Comparison of ENCODE assay signal across 8 mouse cellular contexts in genomic region chr1:92774743-92775692, GRCm38 (mm10). TPM values are rescaled to one million over a fixed set of nuclear protein-coding genes. Genes with fewer than 3 reads are reported as not detected.
DNase-seq lines count a peak whose midpoint lies in the region; ATAC-seq lines count a peak whose summit lies in the region.

No protein-coding gene starts in this region.

- H3K27me3 ChIP-seq in kidney, embryonic 15.5 days, result peaks cover 21% of the 10 kb centered on the region
- H3K27me3 ChIP-seq in embryonic facial prominence, embryonic 10.5 days (replicated peaks; ENCODE audit: low read depth, poor library complexity, severe bottlenecking), result no peaks in the 10 kb centered on the region
- H3K27me3 ChIP-seq in limb, embryonic 10.5 days (ENCODE audit: low read depth, poor library complexity, severe bottlenecking), result no peaks in the 10 kb centered on the region

- peaks cover 15% of the 10 kb centered on the region for H3K4me1 ChIP-seq in kidney, embryonic 15.5 days
- peaks cover 55% of the 10 kb centered on the region for H3K4me1 ChIP-seq in embryonic facial prominence, embryonic 10.5 days
- H3K4me1 ChIP-seq in limb, embryonic 10.5 days, result peaks cover 46% of the 10 kb centered on the region

- H3K36me3 ChIP-seq in kidney, embryonic 15.5 days, result no peaks in the 10 kb centered on the region
- no peaks in the 10 kb centered on the region for H3K36me3 ChIP-seq in embryonic facial prominence, embryonic 10.5 days (replicated peaks)
- H3K36me3 ChIP-seq in limb, embryonic 10.5 days, result no peaks in the 10 kb centered on the region

- peak; percentile 57; the same call in 1 of the 2 replicates for ATAC-seq in kidney, embryonic 15.5 days (replicated peaks; ENCODE audit: low FRiP score)

- H3K4me3 ChIP-seq in kidney, embryonic 15.5 days (replicated peaks), result peak overlapping the region; percentile 15
- peak overlapping the region; percentile 30; the same call in 1 of the 2 replicates for H3K4me3 ChIP-seq in embryonic facial prominence, embryonic 10.5 days
- H3K4me3 ChIP-seq in limb, embryonic 10.5 days, result peak overlapping the region; percentile 22

- no peak for DNase-seq in kidney, adult 8-10 months
- DNase-seq in embryonic facial prominence, embryonic 10.5 days (ENCODE audit: low spot score), result peak; percentile 68
- DNase-seq in limb, embryonic 10.5 days (ENCODE audit: low spot score), result no peak
- peak; percentile 25 for DNase-seq in neural tube, embryonic 10.5 days (ENCODE audit: extremely low spot score, low spot score)
- DNase-seq in layer of hippocampus, postnatal 36 days, result no peak
- DNase-seq in layer of hippocampus, postnatal 14 days (ENCODE audit: low spot score in 2 of 2), result no peak
- no peak for DNase-seq in cerebellum, postnatal 14 days

- H3K4me2 ChIP-seq in kidney, embryonic 15.5 days, result peak overlapping the region; percentile 53

- H3K27ac ChIP-seq in kidney, embryonic 15.5 days, result no peak overlapping the region
- peak overlapping the region; percentile 79 for H3K27ac ChIP-seq in embryonic facial prominence, embryonic 10.5 days (replicated peaks)
- peak overlapping the region; percentile 65 for H3K27ac ChIP-seq in limb, embryonic 10.5 days

- no peaks in the 10 kb centered on the region for H3K9me3 ChIP-seq in kidney, embryonic 15.5 days (replicated peaks)
- no peaks in the 10 kb centered on the region for H3K9me3 ChIP-seq in embryonic facial prominence, embryonic 10.5 days
- no peaks in the 10 kb centered on the region for H3K9me3 ChIP-seq in limb, embryonic 10.5 days (replicated peaks)

- H3K9ac ChIP-seq in kidney, embryonic 15.5 days, result no peak overlapping the region

- WGBS in kidney, embryonic 15.5 days, result 17% methylated on average over 16 of the region's 16 CpGs
- whole genome bisulfite sequencing in embryonic facial prominence, embryonic 10.5 days, result 28% methylated on average over 16 of the region's 16 CpGs
- 26% methylated on average over 16 of the region's 16 CpGs for WGBS in limb, embryonic 10.5 days

RNA-seq across cellular contexts. Expression of gene Gpc1, which starts 56.4 kb away (rescaled TPM):
- polyA plus RNA-seq in kidney, embryonic 15.5 days (2015; fragmentation: Nextera tagmentation; extraction: Ambion mirVana), result 60.0 and 60.2 TPM in 2 replicates
- 84.1 and 89.0 TPM in 2 replicates for polyA plus RNA-seq in embryonic facial prominence, embryonic 10.5 days (2016; fragmentation: Nextera tagmentation; extraction: Ambion mirVana)
- polyA plus RNA-seq in limb, embryonic 10.5 days (2016; fragmentation: Nextera tagmentation; extraction: Ambion mirVana), result 82.0 and 87.4 TPM in 2 replicates
- 100 to 1,000 TPM; 147 to 157 TPM for total RNA-seq in layer of hippocampus, postnatal 36 days (2021)
- total RNA-seq in layer of hippocampus, postnatal 14 days (2021), result 100 to 1,000 TPM; 140 to 150 TPM

Comparison
In these comparisons a context has a peak if more than half of its experiments do, and no peak if none do; other contexts are left out.
1. DNase-seq: peak in embryonic facial prominence, embryonic 10.5 days (single experiment) and neural tube, embryonic 10.5 days (single experiment); none in kidney, adult 8-10 months (0 of 2), limb, embryonic 10.5 days (single experiment), layer of hippocampus, postnatal 36 days (0 of 2), layer of hippocampus, postnatal 14 days (0 of 2) and cerebellum, postnatal 14 days (0 of 2).
2. Peak in every context shown above with its lines, with median percentiles within 50 percentile points of each other: H3K4me3 ChIP-seq.